Mouse (Mus musculus) thymus, postnatal 14 days (tissue): ENCODE data around the gene Sat1.

Experiments
- DNase-seq: peaks from one replicate; pipeline ENCODE4 v3.0.0; 2021

The Sat1 gene

DNA sequence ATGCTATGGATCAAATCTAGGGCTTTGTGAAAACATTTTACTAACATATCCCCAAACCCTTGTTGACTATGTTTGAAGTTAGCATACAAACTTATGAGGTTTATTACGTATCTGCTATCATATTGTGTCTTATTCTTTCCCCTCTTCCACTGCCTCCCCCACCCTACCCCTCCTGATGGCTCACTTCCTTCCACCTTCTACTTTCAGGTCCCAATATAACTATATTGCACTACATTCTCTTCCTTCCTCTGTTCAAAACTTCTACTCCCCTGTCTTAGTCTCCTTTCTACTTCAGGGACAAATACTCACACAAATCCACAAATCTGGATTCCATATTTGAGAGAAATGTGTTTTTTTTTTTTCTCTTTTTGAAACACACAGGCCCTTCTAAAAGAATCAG is 52.7 kb downstream of the Sat1 start:
- DNase-seq = no peak
